11 mouse cellular contexts compared by ENCODE assay signal in genomic region chr6:55357636-55358031, GRCm38 (mm10). TPM values are rescaled to one million over a fixed set of nuclear protein-coding genes. Genes with fewer than 3 reads are reported as not detected.
DNase-seq lines count a peak whose midpoint lies in the region; ATAC-seq and TF ChIP-seq lines count a peak whose summit lies in the region.
"Had no signal": no experiment of that assay in that cellular context is flagged by ENCODE, and none has a peak within 500 bp of the region (broad histone marks: within the 10 kb centered on the region; RNA-seq: fewer than 3 reads in every experiment).

No protein-coding gene starts in this region.

- POLR2A ChIA-PET in Patski (lab: Charles Lee) = no interaction called here

- H3K4me2 ChIP-seq in intestine, embryonic 15.5 days (replicated peaks) = no peak overlapping the region
- H3K4me2 ChIP-seq in liver, embryonic 11.5 days = no peak overlapping the region
- H3K4me2 ChIP-seq: limb, embryonic 15.5 days had no signal

- no peak for TF ChIP-seq CTCF in Patski (IDR thresholded peaks at IDR 0.05)

- H3K9me3 ChIP-seq in intestine, embryonic 15.5 days = no peaks in the 10 kb centered on the region
- no peaks in the 10 kb centered on the region for H3K9me3 ChIP-seq in liver, embryonic 11.5 days (ENCODE audit: control insufficient read depth, low read length)
- H3K9me3 ChIP-seq: limb, embryonic 15.5 days had no signal

- in situ Hi-C loops in Patski (cut with MboI; ENCODE audit: low pct_unique_long_range_greater_than_20kb) = no loop called here

- peak overlapping the region; percentile 80 for H3K27ac ChIP-seq in intestine, embryonic 15.5 days
- H3K27ac ChIP-seq in liver, embryonic 11.5 days (ENCODE audit: low read depth, low read length) = no peak overlapping the region
- H3K27ac ChIP-seq: limb, embryonic 15.5 days had no signal

- peak; percentile 26 for DNase-seq in heart, postnatal 4 days
- DNase-seq in heart, postnatal 10 days = no peak
- no peak for DNase-seq in Patski (ENCODE audit: low read depth, low spot score)
- peak; percentile 25 for DNase-seq in liver, embryonic 11.5 days (ENCODE audit: low spot score)
- no peak for DNase-seq in urinary bladder, adult 18-20 months (ENCODE audit: low spot score in 2 of 2)
- no peak for DNase-seq in layer of hippocampus, postnatal 14 days (ENCODE audit: low spot score in 2 of 2)

- peaks cover 17% of the 10 kb centered on the region; the same call in 1 of the 2 replicates for H3K4me1 ChIP-seq in intestine, embryonic 15.5 days (replicated peaks)
- peaks cover 17% of the 10 kb centered on the region for H3K4me1 ChIP-seq in liver, embryonic 11.5 days (replicated peaks; ENCODE audit: control insufficient read depth, insufficient read depth, low read length)
- H3K4me1 ChIP-seq: limb, embryonic 15.5 days had no signal

- no peak overlapping the region for H3K4me3 ChIP-seq in intestine, embryonic 15.5 days (replicated peaks)
- no peak overlapping the region for H3K4me3 ChIP-seq in liver, embryonic 11.5 days (ENCODE audit: low read depth, low read length)
- H3K4me3 ChIP-seq: limb, embryonic 15.5 days had no signal

- no peak overlapping the region for H3K9ac ChIP-seq in intestine, embryonic 15.5 days
- no peak overlapping the region for H3K9ac ChIP-seq in liver, embryonic 11.5 days (ENCODE audit: low read depth, low read length)
- H3K9ac ChIP-seq: limb, embryonic 15.5 days had no signal

- no peaks in the 10 kb centered on the region for H3K27me3 ChIP-seq in Patski
- no peaks in the 10 kb centered on the region for H3K27me3 ChIP-seq in intestine, embryonic 15.5 days (replicated peaks)
- H3K27me3 ChIP-seq in liver, embryonic 11.5 days (replicated peaks; ENCODE audit: control insufficient read depth, insufficient read depth, low read length) = no peaks in the 10 kb centered on the region
- H3K27me3 ChIP-seq: limb, embryonic 15.5 days had no signal

- intact Hi-C loops in heart, postnatal 10 days (cut with DNase I) = no loop called here

- CTCF ChIA-PET in Patski (lab: Charles Lee) = interaction anchor here (1.4 kb wide), 1 partner anchor 10 kb away, joined by 3 read pairs; no protein-coding TSS in a partner anchor

- ATAC-seq in Patski = peak; percentile 34
- ATAC-seq in intestine, embryonic 15.5 days = peak; percentile 88
- no peak for ATAC-seq in liver, embryonic 11.5 days (replicated peaks; ENCODE audit: low FRiP score)
- ATAC-seq in frontal cortex, adult (ENCODE audit: low TSS enrichment) = no peak

- no peaks in the 10 kb centered on the region for H3K36me3 ChIP-seq in intestine, embryonic 15.5 days
- no peaks in the 10 kb centered on the region for H3K36me3 ChIP-seq in liver, embryonic 11.5 days (ENCODE audit: control insufficient read depth, insufficient read depth, low read length)
- H3K36me3 ChIP-seq: limb, embryonic 15.5 days had no signal

- 27% methylated on average over 6 of the region's 6 CpGs for WGBS in intestine, embryonic 15.5 days
- 85% methylated on average over 6 of the region's 6 CpGs for WGBS in liver, embryonic 11.5 days

RNA-seq across cellular contexts. Expression of gene Ghrhr, which starts 18.5 kb away (rescaled TPM):
- total RNA-seq in heart, postnatal 4 days (2021) = not detected
- total RNA-seq in heart, postnatal 10 days (2021) = not detected
- 0.33 TPM for polyA plus RNA-seq in Patski (2021)
- 0.23 and 0.34 TPM in 2 replicates for polyA plus RNA-seq in intestine, embryonic 15.5 days (2015; fragmentation: Nextera tagmentation; extraction: Ambion mirVana)
- not detected in 2 replicates for polyA plus RNA-seq in liver, embryonic 11.5 days (2014; fragmentation: Nextera tagmentation; extraction: Ambion mirVana)
- not detected for total RNA-seq in layer of hippocampus, postnatal 14 days (2021)
- total RNA-seq: adrenal gland, postnatal 36 days; granulocyte monocyte progenitor cell, adult 5-6 weeks had no signal
- polyA plus RNA-seq: limb, embryonic 15.5 days had no signal

RNA-seq across cellular contexts. Expression of gene Aqp1, which starts 21.4 kb away (rescaled TPM):
- 10 to 100 TPM; 87.4 to 98.8 TPM for total RNA-seq in heart, postnatal 4 days (2021)
- total RNA-seq in heart, postnatal 10 days (2021) = 100 to 1,000 TPM; 195 to 252 TPM
- polyA plus RNA-seq in Patski (2021) = 259 TPM
- polyA plus RNA-seq in intestine, embryonic 15.5 days (2015; fragmentation: Nextera tagmentation; extraction: Ambion mirVana) = 16.4 and 20.0 TPM in 2 replicates
- 6.1 and 8.0 TPM in 2 replicates for polyA plus RNA-seq in liver, embryonic 11.5 days (2014; fragmentation: Nextera tagmentation; extraction: Ambion mirVana)
- total RNA-seq in layer of hippocampus, postnatal 14 days (2021) = 10 to 100 TPM in 1 of 2 experiments, 1 to 10 TPM in 1; 1.5 to 16.2 TPM

Comparison
In these comparisons a context has a peak if more than half of its experiments do, and no peak if none do; other contexts are left out.
1. DNase-seq: peak in heart, postnatal 4 days (single experiment) and liver, embryonic 11.5 days (single experiment); none in heart, postnatal 10 days (0 of 2), Patski (single experiment), urinary bladder, adult 18-20 months (0 of 2) and layer of hippocampus, postnatal 14 days (0 of 2).
2. ATAC-seq: peak in Patski (single experiment) and intestine, embryonic 15.5 days (single experiment); none in liver, embryonic 11.5 days (single experiment) and frontal cortex, adult (single experiment).
3. RNA of gene Aqp1, which starts 21.4 kb away (total RNA-seq): 195 to 252 TPM in heart, postnatal 10 days and 87.4 to 98.8 TPM in heart, postnatal 4 days; 1.5 to 16.2 TPM in layer of hippocampus, postnatal 14 days; every median in the first group is over 4 times any median in the second.